Mouse (Mus musculus) spleen, adult 2 months (tissue): ENCODE results near the gene Pde5a.

Experiments used
- CTCF ChIP-seq: fragments of 200-500 bp; IDR thresholded peaks from 2 replicates; pipeline ENCODE4 v1.5.1; 2011; ENCODE audit warnings: mild to moderate bottlenecking, inconsistent platforms; ENCODE audit not compliant: insufficient read depth, insufficient read length, insufficient replicate concordance; ENCODE audit errors: extremely low read depth
- POLR2A ChIP-seq: fragments of 200-500 bp; IDR thresholded peaks from 2 replicates; pipeline ENCODE4 v1.6.1; 2011; ENCODE audit warnings: low read depth, low read length, inconsistent platforms

- TF ChIP-seq CTCF (no peak), POLR2A (no peak)
These were observed 60.8 kb downstream of the Pde5a start for GRCm38 (mm10) chr3:122789544-122789943.
